ENCODE assay signal across 21 mouse cellular contexts in the genomic region with DNA sequence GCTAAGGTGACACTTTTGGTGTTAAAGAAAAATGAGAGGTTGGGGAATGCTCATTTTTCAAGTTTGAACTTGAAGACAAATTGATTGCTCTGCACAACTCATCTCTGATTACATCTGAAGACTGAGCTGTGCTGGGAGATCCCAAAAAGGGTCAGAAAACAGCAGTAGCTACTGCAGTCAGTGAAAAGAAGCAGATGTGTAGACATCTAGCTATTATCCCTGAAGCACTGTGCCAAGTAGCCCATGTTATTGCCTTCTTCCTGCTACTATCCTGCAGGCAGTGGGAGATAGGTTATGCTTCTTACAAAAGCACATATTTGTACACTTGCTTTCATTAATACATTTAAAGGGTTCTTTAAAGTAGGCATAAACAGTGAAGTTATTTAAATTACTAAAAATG. TPM values are rescaled to one million over a fixed set of nuclear protein-coding genes. Genes with fewer than 3 reads are reported as not detected.
"Had no signal": no experiment of that assay in that cellular context is flagged by ENCODE, and none has a peak within 500 bp of the region (broad histone marks: within the 10 kb centered on the region; RNA-seq: fewer than 3 reads in every experiment).

No protein-coding gene starts in this region.

RNA-seq across cellular contexts. Expression of gene Sprr2a3, which starts 5.6 kb away (rescaled TPM):
- total RNA-seq: layer of hippocampus, adult 2 months; layer of hippocampus, postnatal 25 days; left cerebral cortex, adult 18-20 months; left cerebral cortex, postnatal 25 days; megakaryocyte, adult 5-6 weeks; monocyte, adult 5-6 weeks; neutrophil, adult 5-6 weeks had no signal
- polyA plus RNA-seq: kidney, embryonic 14.5 days; limb, embryonic 10.5 days; liver, embryonic 11.5 days; liver, embryonic 14.5 days; liver, postnatal 0 days; lung, embryonic 14.5 days; lung, postnatal 0 days; macrophage; midbrain, embryonic 12.5 days; midbrain, embryonic 15.5 days had no signal

RNA-seq across cellular contexts. Expression of gene Sprr2b, which starts 36.8 kb away (rescaled TPM):
- total RNA-seq: layer of hippocampus, adult 2 months; layer of hippocampus, postnatal 25 days; left cerebral cortex, adult 18-20 months; left cerebral cortex, postnatal 25 days; megakaryocyte, adult 5-6 weeks; monocyte, adult 5-6 weeks; neutrophil, adult 5-6 weeks had no signal
- polyA plus RNA-seq: kidney, adult 2 months; kidney, embryonic 14.5 days; kidney, postnatal 0 days; large intestine, adult 2 months; limb, embryonic 10.5 days; liver, embryonic 11.5 days; liver, embryonic 14.5 days; liver, postnatal 0 days; lung, embryonic 14.5 days; lung, postnatal 0 days; macrophage; midbrain, embryonic 12.5 days had no signal

RNA-seq across cellular contexts. Expression of gene Sprr2d, which starts 59.3 kb away (rescaled TPM):
- total RNA-seq: layer of hippocampus, adult 2 months; layer of hippocampus, postnatal 25 days; left cerebral cortex, adult 18-20 months; left cerebral cortex, postnatal 25 days; megakaryocyte, adult 5-6 weeks; monocyte, adult 5-6 weeks; neutrophil, adult 5-6 weeks had no signal
- polyA plus RNA-seq: kidney, adult 2 months; kidney, embryonic 14.5 days; kidney, postnatal 0 days; large intestine, adult 2 months; limb, embryonic 10.5 days; liver, embryonic 11.5 days; liver, embryonic 14.5 days; liver, postnatal 0 days; lung, embryonic 14.5 days; lung, postnatal 0 days; macrophage; midbrain, embryonic 12.5 days; midbrain, embryonic 15.5 days; myocyte had no signal
